Mouse (Mus musculus): ENCODE results near the gene Ttll9. TPM values are rescaled to one million over a fixed set of nuclear protein-coding genes. Genes with fewer than 3 reads are reported as not detected.

Gene Ttll9
- total and polyA plus RNA-seq, 3 experiments: 0.07 to 0.19 TPM; not detected in 1

DNA sequence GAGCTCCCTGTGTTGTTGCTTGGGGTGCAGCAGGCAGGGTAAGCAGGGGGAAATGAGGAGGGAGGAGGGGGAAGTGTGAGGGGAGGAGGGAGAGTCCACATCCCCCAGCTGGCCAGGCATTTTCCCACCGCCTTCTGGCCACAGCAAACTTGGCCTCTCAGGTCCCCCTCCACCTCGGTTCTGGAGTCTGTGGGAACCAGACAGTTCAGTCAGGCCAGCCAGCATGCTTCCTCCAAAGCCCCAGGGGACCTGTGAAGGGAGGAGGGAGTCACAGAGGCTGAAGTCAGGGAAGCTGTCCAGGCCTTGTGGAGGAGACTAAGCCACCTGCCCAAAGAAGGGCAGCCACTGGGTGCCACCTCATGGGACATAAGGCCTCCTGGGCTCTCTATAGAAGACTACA lies 32.0 kb upstream of the Ttll9 start:
- H3K4me3 ChIP-seq (ENCODE audit: control insufficient read depth in 1 of 2, insufficient read depth in 1 of 2, low read depth in 2 of 2, low read length in 2 of 2): no peak overlapping the region
- H3K79me2 ChIP-seq (ENCODE audit: control insufficient read depth, insufficient read depth, low read length, poor library complexity): no peaks in the 10 kb centered on the region
- no peak for TF ChIP-seq HCFC1 (IDR thresholded peaks at IDR 0.05; ENCODE audit: low read depth, low read length)
- TF ChIP-seq TAL1 (IDR thresholded peaks at IDR 0.05; ENCODE audit: low read length): no peak
- TF ChIP-seq MYC (IDR thresholded peaks at IDR 0.05; ENCODE audit: low read depth, low read length): no peak
- no peak for TF ChIP-seq CHD2 (IDR thresholded peaks at IDR 0.05; ENCODE audit: low read length)
- TF ChIP-seq JUND (IDR thresholded peaks at IDR 0.05; ENCODE audit: low read depth, low read length): no peak
- no peak for TF ChIP-seq CHD1 (IDR thresholded peaks at IDR 0.05; ENCODE audit: low read depth, low read length)
- H3K27me3 ChIP-seq (ENCODE audit: control insufficient read depth in 1 of 2, insufficient read depth in 2 of 2, low read length in 2 of 2): peaks cover 0 to 5% of the 10 kb centered on the region in 2 experiments; a peak in 2 of 4 replicates
- no peaks in the 10 kb centered on the region for H3K4me1 ChIP-seq (ENCODE audit: control insufficient read depth in 1 of 2, insufficient read depth in 2 of 2, low read length in 2 of 2)
- H3K9me3 ChIP-seq (replicated peaks; ENCODE audit: insufficient read depth, low read length): no peaks in the 10 kb centered on the region
- no peaks in the 10 kb centered on the region for H3K36me3 ChIP-seq (ENCODE audit: control insufficient read depth in 1 of 2, insufficient read depth in 2 of 2, low read length in 2 of 2)
- no peak for DNase-seq (ENCODE audit: low read depth, low spot score)
- H3K9ac ChIP-seq (ENCODE audit: control insufficient read depth, low read depth, low read length, poor library complexity, severe bottlenecking): no peak overlapping the region
- H3K27ac ChIP-seq (ENCODE audit: control insufficient read depth, low read depth, low read length): no peak overlapping the region

DNA sequence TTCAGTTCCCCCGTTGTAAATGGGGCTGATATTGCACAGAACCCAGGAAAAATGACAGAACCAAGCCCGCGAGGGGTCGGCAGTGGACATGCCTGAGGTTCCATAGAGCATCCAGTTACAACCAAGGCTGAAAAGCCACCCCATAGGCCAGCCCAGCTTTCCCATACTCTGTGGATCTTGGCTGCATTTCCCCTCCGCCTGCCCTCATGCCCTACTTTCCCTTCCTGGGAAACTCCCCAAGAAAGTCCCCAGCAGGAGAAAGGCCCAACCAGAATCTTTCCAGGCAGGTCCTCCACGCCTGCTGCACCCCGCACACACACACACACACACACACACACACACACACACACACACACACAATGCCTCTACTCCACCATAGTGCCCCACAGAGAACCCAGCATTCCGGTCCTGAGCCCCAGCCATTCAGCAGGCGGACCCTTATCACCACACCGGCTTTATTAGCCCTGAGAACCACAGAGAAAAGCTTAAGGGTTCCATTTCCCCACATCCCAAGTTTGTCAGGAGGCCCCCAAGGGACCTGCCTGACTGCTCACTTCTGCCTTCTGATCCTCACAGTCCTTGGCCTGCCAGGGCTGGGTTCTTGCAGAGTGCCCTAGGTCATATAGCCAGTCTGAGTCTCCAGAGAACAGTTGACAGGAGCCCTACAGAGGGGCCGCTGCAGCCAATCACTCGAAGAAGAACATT lies 30.7 kb upstream of the Ttll9 start:
- Histone ChIP-seq H3K79me2 (ENCODE audit: control insufficient read depth, insufficient read depth, low read length, poor library complexity) (no peaks in the 10 kb centered on the region), H3K27me3 (ENCODE audit: control insufficient read depth in 1 of 2, insufficient read depth in 2 of 2, low read length in 2 of 2) (peaks cover 10 to 12% of the 10 kb centered on the region in 2 experiments), H3K4me1 (ENCODE audit: control insufficient read depth in 1 of 2, insufficient read depth in 2 of 2, low read length in 2 of 2) (no peaks in the 10 kb centered on the region), H3K9ac (ENCODE audit: control insufficient read depth, low read depth, low read length, poor library complexity, severe bottlenecking) (no peak overlapping the region), H3K27ac (ENCODE audit: control insufficient read depth, low read depth, low read length) (no peak overlapping the region), H3K4me3 (ENCODE audit: control insufficient read depth in 1 of 2, insufficient read depth in 1 of 2, low read depth in 2 of 2, low read length in 2 of 2) (no peak overlapping the region), H3K9me3 (replicated peaks; ENCODE audit: insufficient read depth, low read length) (no peaks in the 10 kb centered on the region), H3K36me3 (ENCODE audit: control insufficient read depth in 1 of 2, insufficient read depth in 2 of 2, low read length in 2 of 2) (no peaks in the 10 kb centered on the region)
- TF ChIP-seq CHD2 (IDR thresholded peaks at IDR 0.05; ENCODE audit: low read length) (no peak), MYC (IDR thresholded peaks at IDR 0.05; ENCODE audit: low read depth, low read length) (no peak), ZMIZ1 (IDR thresholded peaks at IDR 0.05; ENCODE audit: low read depth, low read length) (no peak), POLR2A (IDR thresholded peaks at IDR 0.05; ENCODE audit: control insufficient read depth in 1 of 2, insufficient read depth in 1 of 2, low read depth in 1 of 2, low read length in 2 of 2, poor library complexity in 1 of 2) (no peak), RAD21 (IDR thresholded peaks at IDR 0.05; ENCODE audit: low read depth, low read length) (no peak)
- no peak for DNase-seq (ENCODE audit: low read depth, low spot score)

DNA sequence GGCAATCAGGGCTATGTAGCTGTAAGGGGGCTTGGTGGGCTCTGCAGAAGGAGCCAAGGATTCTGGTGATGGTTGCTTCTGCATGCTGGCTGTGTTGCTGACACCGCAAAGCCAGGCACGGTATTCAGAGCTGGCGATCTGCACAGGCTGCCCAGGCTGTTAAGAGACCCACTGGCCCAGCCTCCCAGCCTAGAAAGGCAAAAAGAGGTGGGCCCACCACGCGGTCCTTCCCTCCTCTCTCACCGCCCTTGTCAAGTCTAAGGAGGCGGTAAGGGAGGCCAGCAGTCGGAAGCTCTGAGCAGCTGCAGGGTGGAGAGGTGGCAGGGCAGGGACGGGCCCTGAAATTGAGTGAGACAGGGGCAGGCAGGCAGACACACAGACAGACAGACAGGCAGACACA lies 29.2 kb upstream of the Ttll9 start, which contains the start of gene Foxs1:
Gene Foxs1 (minus strand): TSS at position 161 of the 400 bp plus-strand sequence.
- no peaks in the 10 kb centered on the region for H3K36me3 ChIP-seq (ENCODE audit: control insufficient read depth in 1 of 2, insufficient read depth in 2 of 2, low read length in 2 of 2)
- H3K4me3 ChIP-seq (ENCODE audit: control insufficient read depth in 1 of 2, insufficient read depth in 1 of 2, low read depth in 2 of 2, low read length in 2 of 2): no peak within 1 kb of the TSS
- no peaks in the 10 kb centered on the region for H3K4me1 ChIP-seq (ENCODE audit: control insufficient read depth in 1 of 2, insufficient read depth in 2 of 2, low read length in 2 of 2)

More for the DNA sequence above, 29.2 kb upstream of the Ttll9 start, which contains the start of gene Foxs1:
- Histone ChIP-seq H3K79me2 (ENCODE audit: control insufficient read depth, insufficient read depth, low read length, poor library complexity) (no peaks in the 10 kb centered on the region), H3K9ac (ENCODE audit: control insufficient read depth, low read depth, low read length, poor library complexity, severe bottlenecking) (no peak within 1 kb of the TSS), H3K9me3 (replicated peaks; ENCODE audit: insufficient read depth, low read length) (no peaks in the 10 kb centered on the region), H3K27ac (ENCODE audit: control insufficient read depth, low read depth, low read length) (no peak within 1 kb of the TSS), H3K27me3 (ENCODE audit: control insufficient read depth in 1 of 2, insufficient read depth in 2 of 2, low read length in 2 of 2) (peaks cover 13 to 14% of the 10 kb centered on the region in 2 experiments)
- DNase-seq (ENCODE audit: low read depth, low spot score): no peak
- TF ChIP-seq POLR2AphosphoS5 (IDR thresholded peaks at IDR 0.05; ENCODE audit: borderline replicate concordance, low read depth, low read length) (no peak), JUND (IDR thresholded peaks at IDR 0.05; ENCODE audit: low read depth, low read length) (no peak), ZMIZ1 (IDR thresholded peaks at IDR 0.05; ENCODE audit: low read depth, low read length) (no peak), ETS1 (IDR thresholded peaks at IDR 0.05; ENCODE audit: low read depth, low read length) (no peak), MEF2A (IDR thresholded peaks at IDR 0.05; ENCODE audit: extremely low read depth, insufficient replicate concordance, low read depth, low read length, poor library complexity, severe bottlenecking) (no peak), SMC3 (IDR thresholded peaks at IDR 0.05; ENCODE audit: low read depth, low read length) (no peak), CHD1 (IDR thresholded peaks at IDR 0.05; ENCODE audit: low read depth, low read length) (no peak), NELFE (IDR thresholded peaks at IDR 0.05; ENCODE audit: low read depth, low read length) (no peak), MYC (IDR thresholded peaks at IDR 0.05; ENCODE audit: low read depth, low read length) (no peak), MAZ (IDR thresholded peaks at IDR 0.05; ENCODE audit: low read depth, low read length) (no peak), RCOR1 (IDR thresholded peaks at IDR 0.05; ENCODE audit: low read depth, low read length) (no peak)
